Mouse (Mus musculus) bone marrow, adult 2 months (tissue): ENCODE measurements around the gene Sult6b1. TPM values are rescaled to one million over a fixed set of nuclear protein-coding genes. Genes with fewer than 3 reads are reported as not detected.

Experiments
- H3K27ac ChIP-seq: fragments of 200-500 bp; 2 replicates; pipeline ENCODE4 v1.5.1; 2012; ENCODE audit warnings: low read depth, mild to moderate bottlenecking, control low read depth, inconsistent platforms, low read length; ENCODE audit not compliant: control insufficient read depth, poor library complexity, insufficient read depth
- H3K4me1 ChIP-seq: fragments of 200-500 bp; 2 replicates; pipeline ENCODE4 v1.6.1; 2011; ENCODE audit warnings: low read length; ENCODE audit not compliant: control insufficient read depth, insufficient read depth
- H3K4me3 ChIP-seq: fragments of 200-500 bp; replicated peaks from 2 replicates; pipeline ENCODE3; 2011; ENCODE audit warnings: mild to moderate bottlenecking, low read depth, low read length, control low read depth; ENCODE audit not compliant: control insufficient read depth
- CTCF ChIP-seq: fragments of 200-500 bp; IDR thresholded peaks from 2 replicates; pipeline ENCODE4 v1.5.1; 2011; ENCODE audit warnings: low read length, control low read depth; ENCODE audit not compliant: control insufficient read depth, insufficient read depth
- POLR2A ChIP-seq: fragments of 200-500 bp; IDR thresholded peaks from 2 replicates; pipeline ENCODE4 v1.6.1; 2011; ENCODE audit warnings: low read depth, mild to moderate bottlenecking, control low read depth, low read length, borderline replicate concordance; ENCODE audit not compliant: control insufficient read depth
- WGBS: fragments of 180-500 bp; shearing (Covaris S2); methylation state at CpG from one replicate; pipeline ENCODE4 v1.1.7; 2018; 5-methylcytosine and 5-hydroxymethylcytosine counted together
- polyA plus RNA-seq: library from polyadenylated mRNA; stranded (reverse); fragments of >200 nt; gene quantifications from 2 replicates; pipeline ENCODE4 v1.2.4, GENCODE M21; 2011; ENCODE audit warnings: low replicate concordance; ENCODE audit not compliant: missing spikeins, insufficient read depth, insufficient read length

The Sult6b1 gene
- not detected in 2 replicates for polyA plus RNA-seq

GRCm38 (mm10) chr17:78906892-78907291, at the start of gene Sult6b1:
Sult6b1 (minus strand) TSS chr17:78906992.
- TF ChIP-seq CTCF = no peak
- TF ChIP-seq POLR2A = no peak
- Histone ChIP-seq H3K4me1 (no peaks in the 10 kb centered on the region), H3K4me3 (no peak within 1 kb of the TSS), H3K27ac (no peak within 1 kb of the TSS)
- WGBS = 80% methylated on average over 5 of the region's 5 CpGs

GRCm38 (mm10) chr17:78953240-78953639, 46.4 kb upstream of the Sult6b1 start:
- Histone ChIP-seq H3K4me3 (no peak overlapping the region), H3K27ac (no peak overlapping the region), H3K4me1 (no peaks in the 10 kb centered on the region)
- TF ChIP-seq CTCF (no peak), POLR2A (no peak)
- 86% methylated on average over 8 of the region's 8 CpGs for WGBS

- H3K4me3 ChIP-seq = no peak overlapping the region
- WGBS = 68% methylated on average over 5 of the region's 5 CpGs
- H3K4me1 ChIP-seq = no peaks in the 10 kb centered on the region
- H3K27ac ChIP-seq = no peak overlapping the region
- TF ChIP-seq POLR2A (no peak), CTCF (no peak)
Measured at GRCm38 (mm10) chr17:78952070-78952469, 45.3 kb upstream of the Sult6b1 start.

GRCm38 (mm10) chr17:78951225-78951624, 44.4 kb upstream of the Sult6b1 start:
- no peak overlapping the region for H3K27ac ChIP-seq
- WGBS = 73% methylated on average over 5 of the region's 5 CpGs
- no peak for TF ChIP-seq POLR2A
- TF ChIP-seq CTCF = no peak

GRCm38 (mm10) chr17:78942579-78942978, 35.8 kb upstream of the Sult6b1 start:
- 87% methylated on average over 11 of the region's 11 CpGs for WGBS
- Histone ChIP-seq H3K4me1 (no peaks in the 10 kb centered on the region; the same call in 1 of the 2 replicates), H3K4me3 (no peak overlapping the region), H3K27ac (no peak overlapping the region)
- no peak for TF ChIP-seq POLR2A
- TF ChIP-seq CTCF = no peak

More at GRCm38 (mm10) chr17:78951225-78951624, 44.4 kb upstream of the Sult6b1 start:
- Histone ChIP-seq H3K4me1 (no peaks in the 10 kb centered on the region), H3K4me3 (no peak overlapping the region)

GRCm38 (mm10) chr17:78938927-78939326, 32.1 kb upstream of the Sult6b1 start:
- Histone ChIP-seq H3K27ac (no peak overlapping the region; the same call in 1 of the 2 replicates), H3K4me1 (no peaks in the 10 kb centered on the region; the same call in 1 of the 2 replicates), H3K4me3 (no peak overlapping the region)
- WGBS = 26% methylated on average over 4 of the region's 4 CpGs
- TF ChIP-seq CTCF (no peak), POLR2A (no peak)

GRCm38 (mm10) chr17:78937229-78937853, 30.5 kb upstream of the Sult6b1 start:
- Histone ChIP-seq H3K4me1 (no peaks in the 10 kb centered on the region; the same call in 1 of the 2 replicates), H3K4me3 (peak overlapping the region; percentile 95), H3K27ac (peak overlapping the region; percentile 35; the same call in 1 of the 2 replicates)
- TF ChIP-seq CTCF = no peak
- TF ChIP-seq POLR2A = no peak
- 15% methylated on average over 26 of the region's 26 CpGs for WGBS

GRCm38 (mm10) chr17:78936466-78937228, 29.9 kb upstream of the Sult6b1 start, which contains the start of the genes Cebpz and Ndufaf7:
Cebpz (minus strand) TSS chr17:78937066.
Ndufaf7 (plus strand) TSS chr17:78937136.
- Histone ChIP-seq H3K27ac (peak within 1 kb of the TSS; percentile 61), H3K4me3 (peak within 1 kb of the TSS; percentile 95), H3K4me1 (no peaks in the 10 kb centered on the region; the same call in 1 of the 2 replicates)
- TF ChIP-seq CTCF = no peak
- peak; percentile 83; the same call in 1 of the 2 replicates for TF ChIP-seq POLR2A
- WGBS = under 1% methylated on average over 45 of the region's 45 CpGs
